Mouse (Mus musculus): Measurements from ENCODE around the gene Rora. TPM values are rescaled to one million over a fixed set of nuclear protein-coding genes. Genes with fewer than 3 reads are reported as not detected.

Rora gene
- polyA plus RNA-seq, 1 experiment from 2014 or later: 3.8 TPM

DNA sequence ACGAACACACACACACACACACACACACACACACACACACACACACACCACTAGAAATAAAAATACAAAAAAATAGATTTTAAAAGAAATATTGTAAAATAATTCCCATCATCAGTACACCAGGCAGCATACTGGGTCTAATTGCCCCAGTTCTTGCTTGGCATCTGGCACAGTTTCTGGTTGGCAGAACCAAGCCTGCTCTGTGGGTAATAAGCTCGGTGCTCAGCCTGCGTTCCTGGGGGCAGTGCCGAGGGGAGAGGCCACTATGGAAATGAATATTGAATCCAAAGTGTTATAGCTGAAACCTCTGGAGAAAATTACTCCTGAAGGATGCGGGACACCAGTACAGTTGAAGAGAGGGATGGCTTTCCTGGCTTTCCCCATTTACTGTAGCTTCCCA is 310.3 kb downstream of the Rora start:
- H3K4me3 ChIP-seq: no peak overlapping the region
- H3K4me1 ChIP-seq: peaks cover 5% of the 10 kb centered on the region; the same call in 1 of the 2 replicates
- WGBS: 93% methylated on average over 5 of the region's 5 CpGs

GRCm38 (mm10) chr9:68966540-68966939 is 313.0 kb downstream of the Rora start:
- H3K9me3 ChIP-seq (replicated peaks): no peaks in the 10 kb centered on the region
- 60% methylated on average over 13 of the region's 13 CpGs for WGBS
- no peak overlapping the region for H3K27ac ChIP-seq
- no peaks in the 10 kb centered on the region for H3K36me3 ChIP-seq
- H3K4me3 ChIP-seq: no peak overlapping the region
- H3K27me3 ChIP-seq (ENCODE audit: low read depth, poor library complexity, severe bottlenecking): peaks cover 11% of the 10 kb centered on the region; the same call in 1 of the 2 replicates
- peaks cover 5% of the 10 kb centered on the region; the same call in 1 of the 2 replicates for H3K4me1 ChIP-seq
- no peak for DNase-seq (ENCODE audit: low spot score)

More for the DNA sequence above, 310.3 kb downstream of the Rora start:
- Histone ChIP-seq H3K9me3 (replicated peaks) (no peaks in the 10 kb centered on the region), H3K36me3 (no peaks in the 10 kb centered on the region), H3K27ac (no peak overlapping the region), H3K27me3 (ENCODE audit: low read depth, poor library complexity, severe bottlenecking) (peaks cover 13% of the 10 kb centered on the region; the same call in 1 of the 2 replicates)
- DNase-seq (ENCODE audit: low spot score): no peak

GRCm38 (mm10) chr9:68970074-68970473 is 316.5 kb downstream of the Rora start:
- Histone ChIP-seq H3K9me3 (replicated peaks) (no peaks in the 10 kb centered on the region), H3K4me3 (no peak overlapping the region), H3K36me3 (no peaks in the 10 kb centered on the region), H3K27ac (no peak overlapping the region), H3K4me1 (peaks cover 5% of the 10 kb centered on the region; the same call in 1 of the 2 replicates), H3K27me3 (ENCODE audit: low read depth, poor library complexity, severe bottlenecking) (peaks cover 8% of the 10 kb centered on the region; the same call in 1 of the 2 replicates)
- no peak for DNase-seq (ENCODE audit: low spot score)
- 85% methylated on average over 6 of the region's 6 CpGs for WGBS

DNA sequence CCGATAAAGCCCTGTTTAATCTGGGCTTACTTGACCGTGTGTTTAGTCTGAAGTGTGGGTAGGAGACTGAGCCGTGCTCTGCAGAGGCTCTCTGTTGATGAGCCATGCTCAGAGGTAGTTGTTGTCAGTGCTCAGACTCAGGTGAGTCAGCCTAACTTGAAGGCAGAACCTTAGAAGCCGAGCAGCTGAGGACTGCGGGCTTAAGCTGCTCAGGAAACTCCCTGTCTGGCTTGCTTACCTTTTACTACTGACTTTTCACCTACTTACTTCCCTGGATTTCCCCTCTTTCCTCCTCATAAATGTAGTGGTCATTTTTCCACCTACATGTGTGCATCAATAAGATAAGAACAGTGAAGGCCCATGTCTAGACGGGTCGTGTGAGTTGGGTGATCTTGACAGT is 318.7 kb downstream of the Rora start:
- Histone ChIP-seq H3K9me3 (replicated peaks) (no peaks in the 10 kb centered on the region), H3K4me1 (0 out of 2 replicates have a peak, but pooled peaks cover 2% of the 10 kb centered on the region), H3K4me3 (no peak overlapping the region), H3K36me3 (no peaks in the 10 kb centered on the region), H3K27ac (no peak overlapping the region), H3K27me3 (ENCODE audit: low read depth, poor library complexity, severe bottlenecking) (peaks cover 8% of the 10 kb centered on the region; the same call in 1 of the 2 replicates)
- 94% methylated on average over 7 of the region's 7 CpGs for whole genome bisulfite sequencing
- DNase-seq (ENCODE audit: low spot score): no peak

DNA sequence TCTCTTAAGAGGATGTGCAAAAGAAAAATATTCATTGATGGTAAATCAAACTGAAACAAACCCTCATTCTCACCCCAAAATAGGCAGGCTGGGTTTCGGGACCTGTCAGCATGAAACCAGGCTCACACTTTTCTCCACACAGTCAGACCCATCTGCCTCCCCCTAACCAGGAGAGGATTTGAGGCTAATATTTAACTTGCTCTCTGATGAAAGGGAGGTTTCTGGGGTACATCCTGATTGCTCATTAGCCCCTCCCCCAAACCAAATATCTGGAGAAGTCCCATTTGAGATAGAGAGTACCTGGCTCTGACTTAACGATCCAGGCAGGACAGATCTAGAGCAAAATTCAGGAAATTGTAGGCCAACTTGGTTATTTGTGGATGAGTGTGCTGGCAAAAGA is 320.9 kb downstream of the Rora start:
- 0 out of 2 replicates have a peak, but pooled peaks cover 13% of the 10 kb centered on the region for H3K27me3 ChIP-seq (ENCODE audit: low read depth, poor library complexity, severe bottlenecking)
- DNase-seq (ENCODE audit: low spot score): no peak
- H3K4me3 ChIP-seq: no peak overlapping the region
- H3K4me1 ChIP-seq: peaks cover 6% of the 10 kb centered on the region; the same call in 1 of the 2 replicates
- no peaks in the 10 kb centered on the region for H3K36me3 ChIP-seq
- H3K27ac ChIP-seq: no peak overlapping the region
- 93% methylated on average over 2 of the region's 2 CpGs for whole genome bisulfite sequencing
- H3K9me3 ChIP-seq (replicated peaks): no peaks in the 10 kb centered on the region

GRCm38 (mm10) chr9:68976136-68976535 is 322.6 kb downstream of the Rora start:
- 0 out of 2 replicates have a peak, but pooled peaks cover 17% of the 10 kb centered on the region for H3K27me3 ChIP-seq (ENCODE audit: low read depth, poor library complexity, severe bottlenecking)
- no peak for DNase-seq (ENCODE audit: low spot score)
- H3K4me3 ChIP-seq: no peak overlapping the region
- H3K9me3 ChIP-seq (replicated peaks): no peaks in the 10 kb centered on the region
- H3K27ac ChIP-seq: no peak overlapping the region
- H3K36me3 ChIP-seq: no peaks in the 10 kb centered on the region
- 78% methylated on average over 5 of the region's 5 CpGs for WGBS
- H3K4me1 ChIP-seq: peaks cover 7% of the 10 kb centered on the region; the same call in 1 of the 2 replicates

GRCm38 (mm10) chr9:68976851-68977250 is 323.3 kb downstream of the Rora start:
- no peak overlapping the region for H3K4me3 ChIP-seq
- peaks cover 7% of the 10 kb centered on the region; the same call in 1 of the 2 replicates for H3K4me1 ChIP-seq
- 0 out of 2 replicates have a peak, but pooled peaks cover 17% of the 10 kb centered on the region for H3K27me3 ChIP-seq (ENCODE audit: low read depth, poor library complexity, severe bottlenecking)
- DNase-seq (ENCODE audit: low spot score): no peak
- H3K27ac ChIP-seq: no peak overlapping the region
- H3K36me3 ChIP-seq: no peaks in the 10 kb centered on the region
- WGBS: 69% methylated on average over 4 of the region's 4 CpGs
- H3K9me3 ChIP-seq (replicated peaks): no peaks in the 10 kb centered on the region

GRCm38 (mm10) chr9:68978656-68979055 is 325.1 kb downstream of the Rora start:
- Histone ChIP-seq H3K4me3 (no peak overlapping the region), H3K4me1 (peaks cover 10% of the 10 kb centered on the region), H3K36me3 (no peaks in the 10 kb centered on the region), H3K27me3 (ENCODE audit: low read depth, poor library complexity, severe bottlenecking) (0 out of 2 replicates have a peak, but pooled peaks cover 17% of the 10 kb centered on the region), H3K9me3 (replicated peaks) (no peaks in the 10 kb centered on the region), H3K27ac (no peak overlapping the region)
- WGBS: 72% methylated on average over 4 of the region's 4 CpGs
- DNase-seq (ENCODE audit: low spot score): no peak

GRCm38 (mm10) chr9:68980041-68980440 is 326.5 kb downstream of the Rora start:
- H3K27me3 ChIP-seq (ENCODE audit: low read depth, poor library complexity, severe bottlenecking): 0 out of 2 replicates have a peak, but pooled peaks cover 17% of the 10 kb centered on the region
- 87% methylated on average over 4 of the region's 4 CpGs for WGBS

DNA sequence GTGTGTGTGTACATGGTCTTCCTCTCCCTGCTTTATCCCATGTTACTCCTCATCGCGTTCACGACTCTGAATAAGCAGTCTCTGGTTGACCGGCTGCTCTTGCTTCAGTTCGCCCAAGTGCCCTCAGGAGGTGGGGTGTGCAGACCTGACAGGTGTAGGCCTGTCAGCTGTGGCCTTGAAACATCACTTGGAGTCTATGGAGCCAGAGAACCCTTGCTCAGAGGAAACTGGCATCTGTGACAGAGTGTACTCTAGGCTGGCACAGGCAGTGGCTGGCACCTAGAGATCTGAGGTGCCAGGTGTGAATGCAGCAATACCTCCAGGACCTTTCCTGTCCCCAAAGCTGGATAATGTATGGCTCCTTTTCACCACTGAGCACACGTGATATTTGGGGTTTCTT is 331.5 kb downstream of the Rora start:
- Histone ChIP-seq H3K27ac (no peak overlapping the region), H3K36me3 (no peaks in the 10 kb centered on the region), H3K27me3 (ENCODE audit: low read depth, poor library complexity, severe bottlenecking) (no peaks in the 10 kb centered on the region), H3K4me3 (no peak overlapping the region), H3K4me1 (peaks cover 43% of the 10 kb centered on the region), H3K9me3 (replicated peaks) (no peaks in the 10 kb centered on the region)
- 85% methylated on average over 6 of the region's 6 CpGs for WGBS
- no peak for DNase-seq (ENCODE audit: low spot score)

More at GRCm38 (mm10) chr9:68980041-68980440, 326.5 kb downstream of the Rora start:
- Histone ChIP-seq H3K4me3 (no peak overlapping the region), H3K36me3 (no peaks in the 10 kb centered on the region), H3K27ac (no peak overlapping the region), H3K4me1 (peaks cover 23% of the 10 kb centered on the region), H3K9me3 (replicated peaks) (no peaks in the 10 kb centered on the region)
- no peak for DNase-seq (ENCODE audit: low spot score)

- Histone ChIP-seq H3K4me1 (peaks cover 43% of the 10 kb centered on the region), H3K27me3 (ENCODE audit: low read depth, poor library complexity, severe bottlenecking) (no peaks in the 10 kb centered on the region), H3K9me3 (replicated peaks) (no peaks in the 10 kb centered on the region), H3K27ac (no peak overlapping the region), H3K4me3 (no peak overlapping the region), H3K36me3 (no peaks in the 10 kb centered on the region)
- 41% methylated on average over 3 of the region's 3 CpGs for WGBS
- DNase-seq (ENCODE audit: low spot score): no peak
These were observed 332.2 kb downstream of the Rora start for GRCm38 (mm10) chr9:68985796-68986195.

GRCm38 (mm10) chr9:68987290-68988042 is 333.9 kb downstream of the Rora start:
- WGBS: 81% methylated on average over 6 of the region's 6 CpGs
- no peaks in the 10 kb centered on the region for H3K9me3 ChIP-seq (replicated peaks)
- no peaks in the 10 kb centered on the region for H3K27me3 ChIP-seq (ENCODE audit: low read depth, poor library complexity, severe bottlenecking)
- H3K27ac ChIP-seq: no peak overlapping the region
- no peak overlapping the region for H3K4me3 ChIP-seq
- no peak for DNase-seq (ENCODE audit: low spot score)
- no peaks in the 10 kb centered on the region for H3K36me3 ChIP-seq
- H3K4me1 ChIP-seq: peaks cover 43% of the 10 kb centered on the region

- H3K27ac ChIP-seq: no peak overlapping the region
- H3K4me3 ChIP-seq: no peak overlapping the region
- no peaks in the 10 kb centered on the region for H3K9me3 ChIP-seq (replicated peaks)
- peaks cover 43% of the 10 kb centered on the region for H3K4me1 ChIP-seq
- WGBS: 86% methylated on average over 13 of the region's 13 CpGs
- no peaks in the 10 kb centered on the region for H3K36me3 ChIP-seq
- no peaks in the 10 kb centered on the region for H3K27me3 ChIP-seq (ENCODE audit: low read depth, poor library complexity, severe bottlenecking)
- DNase-seq (ENCODE audit: low spot score): no peak
These were observed 334.8 kb downstream of the Rora start for GRCm38 (mm10) chr9:68988162-68988911.
